Mouse (Mus musculus) lung, postnatal 0 days (tissue): ENCODE data around the gene Gm20388. TPM values are rescaled to one million over a fixed set of nuclear protein-coding genes. Genes with fewer than 3 reads are reported as not detected.

ENCODE experiments used
- ATAC-seq: fragments of 200-750 bp; cut with Nextera tagmentation; 2 replicates; pipeline ENCODE4 v1.8.0; 2017; ENCODE audit warnings: moderate library complexity
- DNase-seq: peaks from one replicate; pipeline ENCODE4 v3.0.0-alpha.2; 2016; ENCODE audit warnings: low spot score
- H3K27ac ChIP-seq: fragments of 300-500 bp; sonication (generic); 2 replicates; pipeline ENCODE4 v1.5.1; 2014; ENCODE audit warnings: antibody characterized with exemption, mild to moderate bottlenecking, low read length, mixed read lengths
- H3K27me3 ChIP-seq: fragments of 300-500 bp; sonication (generic); replicated peaks from 2 replicates; pipeline ENCODE4 v1.6.1; 2014; ENCODE audit warnings: low read length, mixed read lengths; ENCODE audit not compliant: insufficient read depth
- H3K36me3 ChIP-seq: fragments of 300-500 bp; sonication (generic); 2 replicates; pipeline ENCODE4 v1.6.1; 2014; ENCODE audit warnings: low read length, mixed read lengths; ENCODE audit not compliant: insufficient read depth
- H3K4me1 ChIP-seq: fragments of 300-500 bp; sonication (generic); 2 replicates; pipeline ENCODE4 v1.6.1; 2014; ENCODE audit warnings: antibody characterized with exemption, low read depth, low read length, mixed read lengths; ENCODE audit not compliant: insufficient read depth
- H3K4me2 ChIP-seq: fragments of 300-500 bp; sonication (generic); replicated peaks from 2 replicates; pipeline ENCODE4 v1.6.1; 2014; ENCODE audit warnings: low read depth, mild to moderate bottlenecking, low read length, moderate library complexity, mixed read lengths
- H3K4me3 ChIP-seq: fragments of 300-500 bp; sonication (generic); 2 replicates; pipeline ENCODE4 v1.5.1; 2014; ENCODE audit warnings: low read depth, low read length
- H3K9ac ChIP-seq: fragments of 300-500 bp; sonication (generic); replicated peaks from 2 replicates; pipeline ENCODE4 v1.6.1; 2014; ENCODE audit warnings: low read depth, mild to moderate bottlenecking
- H3K9me3 ChIP-seq: fragments of 300-500 bp; sonication (generic); 2 replicates; pipeline ENCODE4 v1.6.1; 2016; ENCODE audit warnings: low read length, mixed read lengths
- CTCF ChIP-seq: IDR thresholded peaks from 2 replicates; pipeline ENCODE4 v1.5.1; 2016; ENCODE audit warnings: antibody characterized with exemption, mild to moderate bottlenecking
- EP300 ChIP-seq: IDR thresholded peaks from 2 replicates; pipeline ENCODE4 v1.6.1; 2016; ENCODE audit warnings: antibody characterized with exemption, mild to moderate bottlenecking, control low read depth
- WGBS: fragments of 180-500 bp; shearing (Covaris S2); extraction: QIAGEN DNeasy Blood & Tissue Kit; methylation state at CpG from one replicate; pipeline ENCODE4 v1.1.7; 2014; 5-methylcytosine and 5-hydroxymethylcytosine counted together
- polyA plus RNA-seq: library from polyadenylated mRNA; unstranded; fragments of >200 nt; fragmentation: Nextera tagmentation; extraction: Ambion mirVana; gene quantifications from 2 replicates; pipeline ENCODE4 v1.2.1, GENCODE M21; 2015

Gm20388 gene
- polyA plus RNA-seq, 1 experiment from 2014 or later = not detected

DNA sequence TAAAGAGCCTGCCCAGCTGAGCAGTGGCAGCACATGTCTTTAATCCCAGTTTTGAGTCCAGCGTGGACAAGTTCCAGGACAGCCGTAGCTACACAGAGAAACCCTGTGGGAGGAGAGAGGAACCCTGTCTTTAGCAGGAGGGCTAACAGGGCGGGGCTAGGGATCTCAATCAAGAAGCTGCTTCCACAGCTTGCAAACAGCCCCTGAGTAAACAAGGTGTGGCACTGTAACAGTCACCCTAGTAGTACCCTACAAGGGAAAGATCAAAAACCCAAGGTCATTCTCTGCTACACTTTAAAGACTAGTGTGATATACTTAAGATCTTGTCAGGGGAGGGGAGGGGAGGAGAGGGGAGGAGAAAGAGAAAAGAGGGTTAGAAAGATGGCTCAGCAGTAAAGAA lies 3126.3 kb downstream of the Gm20388 start:
- WGBS = 26% methylated on average over 3 of the region's 3 CpGs
- Histone ChIP-seq H3K4me3 (no peak overlapping the region), H3K27me3 (no peaks in the 10 kb centered on the region), H3K9me3 (no peaks in the 10 kb centered on the region), H3K27ac (0 out of 2 replicates have a peak overlapping the region, but pooled peaks have one; percentile 15), H3K9ac (no peak overlapping the region), H3K36me3 (no peaks in the 10 kb centered on the region), H3K4me1 (peaks cover 11% of the 10 kb centered on the region; the same call in 1 of the 2 replicates), H3K4me2 (no peak overlapping the region)
- no peak for DNase-seq
- no peak for ATAC-seq
- TF ChIP-seq CTCF (no peak), EP300 (no peak)

DNA sequence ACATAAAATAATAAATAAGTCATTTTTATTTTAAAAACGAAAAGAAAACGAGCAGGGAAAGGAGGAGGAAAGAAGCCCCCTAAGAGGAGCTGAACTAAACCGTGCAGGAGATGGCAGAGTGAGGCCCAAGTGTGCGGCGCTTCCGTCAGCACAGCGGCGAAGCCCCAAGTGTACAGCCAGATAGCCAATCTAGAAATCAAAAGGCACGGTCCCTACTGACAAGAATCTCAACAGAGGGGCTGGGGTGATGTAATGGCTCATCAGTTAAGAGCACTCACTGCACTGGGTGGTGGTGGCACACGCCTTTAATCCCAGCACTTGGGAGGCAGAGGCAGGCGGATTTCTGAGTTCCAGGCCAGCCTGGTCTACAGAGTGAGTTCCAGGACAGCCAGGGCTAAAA lies 3126.8 kb downstream of the Gm20388 start:
- H3K9me3 ChIP-seq = no peaks in the 10 kb centered on the region
- H3K27ac ChIP-seq = no peak overlapping the region
- 76% methylated on average over 11 of the region's 11 CpGs for WGBS
- ATAC-seq (no peak), DNase-seq (no peak)
- no peaks in the 10 kb centered on the region for H3K27me3 ChIP-seq
- H3K4me2 ChIP-seq = no peak overlapping the region
- H3K4me3 ChIP-seq = no peak overlapping the region
- no peaks in the 10 kb centered on the region for H3K36me3 ChIP-seq
- H3K9ac ChIP-seq = no peak overlapping the region
- TF ChIP-seq CTCF (no peak), EP300 (no peak)
- H3K4me1 ChIP-seq = peaks cover 11% of the 10 kb centered on the region; the same call in 1 of the 2 replicates

DNA sequence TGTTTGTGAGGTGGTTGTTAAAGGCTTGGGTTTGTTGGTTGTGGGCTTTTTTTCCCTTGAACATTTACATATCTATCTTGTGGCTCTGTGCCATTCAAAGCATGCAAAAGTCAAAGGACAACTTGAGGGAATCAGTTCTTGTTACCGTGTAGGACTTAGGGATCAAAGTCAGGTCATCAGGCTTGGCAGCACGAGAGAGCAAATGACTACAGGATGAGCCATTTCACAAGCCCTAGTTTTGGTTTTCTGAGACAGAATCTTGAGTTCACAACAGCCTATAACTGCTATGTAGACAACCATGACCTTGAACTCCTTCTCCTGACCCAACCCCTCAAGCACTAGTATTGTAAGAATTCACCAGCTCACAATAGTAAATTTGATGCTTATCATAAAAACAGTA lies 3127.7 kb downstream of the Gm20388 start:
- H3K27me3 ChIP-seq = no peaks in the 10 kb centered on the region
- H3K27ac ChIP-seq = no peak overlapping the region
- no peak for DNase-seq
- H3K4me1 ChIP-seq = peaks cover 14% of the 10 kb centered on the region; the same call in 1 of the 2 replicates
- TF ChIP-seq EP300 (no peak), CTCF (no peak)
- no peaks in the 10 kb centered on the region for H3K36me3 ChIP-seq
- WGBS = 23% methylated on average over 2 of the region's 2 CpGs
- no peak for ATAC-seq
- H3K9me3 ChIP-seq = no peaks in the 10 kb centered on the region
- H3K4me3 ChIP-seq = no peak overlapping the region
- no peak overlapping the region for H3K9ac ChIP-seq
- no peak overlapping the region for H3K4me2 ChIP-seq

DNA sequence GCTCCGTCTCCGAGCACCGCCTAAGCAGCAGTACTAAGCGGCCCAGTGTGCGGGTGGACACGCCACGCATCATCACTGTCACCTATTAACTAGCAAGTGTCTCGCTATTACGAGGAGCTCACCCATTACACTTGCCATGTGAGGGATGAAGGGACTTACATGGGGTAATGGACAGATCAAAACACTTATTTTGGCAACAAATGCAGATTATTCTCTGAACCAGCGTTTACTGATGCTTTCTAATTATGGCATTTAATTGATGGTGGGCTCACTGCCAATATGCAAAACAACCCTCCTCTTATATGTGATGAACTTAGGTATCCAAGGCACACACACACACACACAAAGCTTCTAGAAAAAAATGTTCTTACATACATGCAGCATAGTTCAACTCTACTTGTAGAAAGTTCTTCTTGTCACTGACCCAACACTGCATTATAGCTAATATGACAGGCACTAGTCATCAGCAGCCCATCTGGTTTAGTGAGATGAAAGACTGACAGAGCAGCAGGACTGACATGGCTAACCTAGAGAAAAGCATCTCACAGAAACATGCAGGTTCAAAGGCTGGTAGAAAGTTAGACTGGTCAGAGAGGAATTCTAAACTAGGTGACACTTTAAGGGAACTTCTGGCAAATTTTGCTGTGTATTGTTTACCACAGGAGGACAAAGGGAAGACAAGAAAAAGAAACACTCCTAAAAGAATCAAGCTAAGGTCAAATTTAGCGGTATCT lies 3128.9 kb downstream of the Gm20388 start:
- no peaks in the 10 kb centered on the region for H3K36me3 ChIP-seq
- TF ChIP-seq CTCF = no peak
- no peak for TF ChIP-seq EP300
- no peak for DNase-seq
- WGBS = 70% methylated on average over 11 of the region's 11 CpGs
- no peak overlapping the region for H3K4me3 ChIP-seq
- H3K27ac ChIP-seq = no peak overlapping the region
- H3K9me3 ChIP-seq = no peaks in the 10 kb centered on the region
- H3K9ac ChIP-seq = no peak overlapping the region
- no peaks in the 10 kb centered on the region for H3K27me3 ChIP-seq
- H3K4me2 ChIP-seq = no peak overlapping the region; the same call in 1 of the 2 replicates
- H3K4me1 ChIP-seq = peaks cover 14% of the 10 kb centered on the region; the same call in 1 of the 2 replicates
- no peak for ATAC-seq

DNA sequence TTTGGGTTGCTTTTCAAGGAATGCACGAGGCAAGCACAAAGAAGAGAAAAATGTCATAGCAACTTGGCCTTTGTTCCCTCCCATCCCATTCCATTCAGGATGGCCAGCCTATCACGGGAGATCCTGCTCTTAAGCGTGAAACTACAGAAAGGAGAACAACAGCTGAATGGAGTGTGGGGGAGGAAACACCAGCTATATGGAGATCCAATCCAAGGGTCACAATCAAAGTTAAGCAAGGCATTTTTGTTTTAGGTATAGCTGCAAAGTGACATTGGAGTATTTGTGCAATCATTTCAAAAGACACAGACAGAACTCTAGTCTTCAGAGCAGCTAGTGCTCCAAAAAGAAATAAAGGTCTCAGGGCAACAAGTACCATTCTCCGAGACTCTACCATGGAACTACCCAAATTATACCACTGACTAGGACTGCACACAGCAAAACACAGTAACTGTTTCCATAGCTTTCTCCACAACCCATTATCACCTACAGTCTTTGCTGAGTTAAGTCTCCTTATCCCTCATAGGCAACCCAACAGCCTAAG lies 3129.5 kb downstream of the Gm20388 start:
- H3K9ac ChIP-seq = no peak overlapping the region
- peak overlapping the region; percentile 76 for H3K4me2 ChIP-seq
- ATAC-seq (no peak), DNase-seq (peak; percentile 56)
- H3K4me3 ChIP-seq = peak overlapping the region; percentile 100
- H3K4me1 ChIP-seq = peaks cover 12% of the 10 kb centered on the region; the same call in 1 of the 2 replicates
- no peak for TF ChIP-seq CTCF
- TF ChIP-seq EP300 = no peak
- 11% methylated on average over 4 of the region's 4 CpGs for WGBS
- no peaks in the 10 kb centered on the region for H3K27me3 ChIP-seq
- peak overlapping the region; percentile 100; the same call in 1 of the 2 replicates for H3K27ac ChIP-seq
- H3K36me3 ChIP-seq = no peaks in the 10 kb centered on the region
- no peaks in the 10 kb centered on the region for H3K9me3 ChIP-seq

DNA sequence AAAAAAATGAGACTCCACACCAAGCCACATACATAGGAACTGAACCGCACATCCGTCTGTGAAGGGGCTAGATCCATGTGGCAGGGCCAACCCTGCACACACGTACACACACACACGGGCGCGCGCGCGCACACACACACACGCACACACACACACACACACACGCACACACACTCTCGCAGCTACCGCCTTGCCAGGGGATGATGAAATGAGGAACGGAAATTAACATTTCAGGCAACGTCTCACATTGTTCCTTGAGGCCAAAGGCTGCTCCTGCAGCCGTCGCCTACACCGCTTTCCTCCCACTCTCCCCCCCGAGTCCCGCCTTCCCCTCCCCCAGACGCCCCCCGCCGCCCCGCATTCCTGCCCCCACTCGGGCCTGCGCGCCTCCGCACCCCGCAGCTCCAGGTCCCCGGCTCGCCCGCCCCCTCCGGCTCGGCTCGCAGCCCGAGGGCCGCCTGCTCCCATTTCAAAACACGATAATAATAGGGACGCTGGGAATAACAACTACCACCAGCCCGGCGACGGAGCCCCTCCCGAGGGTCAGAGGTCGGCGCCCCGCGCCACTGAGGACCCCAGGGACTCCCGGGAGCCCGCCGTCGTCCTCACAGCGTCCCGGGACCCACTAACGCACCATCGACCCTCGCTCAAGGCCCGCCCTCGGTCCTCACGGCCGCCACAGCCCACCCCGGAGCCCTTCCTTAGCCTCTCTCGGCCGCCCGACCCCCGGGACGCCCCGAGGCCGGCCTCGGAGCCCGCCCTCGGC lies 3130.6 kb downstream of the Gm20388 start:
- under 1% methylated on average over 44 of the region's 71 CpGs for WGBS
- Histone ChIP-seq H3K9me3 (no peaks in the 10 kb centered on the region), H3K27me3 (no peaks in the 10 kb centered on the region), H3K4me1 (peaks cover 12% of the 10 kb centered on the region; the same call in 1 of the 2 replicates), H3K4me3 (peak overlapping the region; percentile 100), H3K36me3 (no peaks in the 10 kb centered on the region), H3K9ac (peak overlapping the region; percentile 93), H3K27ac (peak overlapping the region; percentile 100), H3K4me2 (peak overlapping the region; percentile 76)
- TF ChIP-seq CTCF (peak; percentile 43), EP300 (0 out of 2 replicates have a peak, but pooled peaks have one; percentile 5)
- ATAC-seq (peak; percentile 1; the same call in 1 of the 2 replicates), DNase-seq (peak; percentile 90)
